Mouse (Mus musculus) erythroblast, embryonic 14.5 days (primary cell): Measurements from ENCODE around the gene Selenom. TPM values are rescaled to one million over a fixed set of nuclear protein-coding genes. Genes with fewer than 3 reads are reported as not detected.

ENCODE experiments used
- H3K27me3 ChIP-seq: 2 replicates; pipeline ENCODE4 v1.6.1; 2012; ENCODE audit warnings: inconsistent platforms; ENCODE audit not compliant: control insufficient read depth
- H3K36me3 ChIP-seq: 2 replicates; pipeline ENCODE4 v1.6.1; 2012; ENCODE audit warnings: mild to moderate bottlenecking, inconsistent platforms; ENCODE audit not compliant: control insufficient read depth
- H3K4me1 ChIP-seq: 2 replicates; pipeline ENCODE4 v1.6.1; 2012; ENCODE audit warnings: inconsistent platforms; ENCODE audit not compliant: control insufficient read depth
- H3K4me3 ChIP-seq: replicated peaks from 2 replicates; pipeline ENCODE3; 2012; ENCODE audit warnings: moderate library complexity, mild to moderate bottlenecking, inconsistent platforms
- H3K9me3 ChIP-seq: 2 replicates; pipeline ENCODE4 v1.6.1; 2012; ENCODE audit warnings: low read length, inconsistent platforms, mixed read lengths; ENCODE audit not compliant: control insufficient read depth
- GATA1 ChIP-seq: IDR thresholded peaks from 2 replicates; pipeline ENCODE4 v1.6.1; 2012; ENCODE audit warnings: low read length, inconsistent platforms, mixed read lengths
- TAL1 ChIP-seq: IDR thresholded peaks from 3 replicates; pipeline ENCODE4 v1.6.1; 2012; ENCODE audit warnings: low read length, inconsistent platforms, mixed read lengths
- polyA plus RNA-seq: library from polyadenylated mRNA; stranded (reverse); fragments of >175 nt; gene quantifications from 2 replicates; pipeline ENCODE4 v1.2.3, GENCODE M21; 2012

Selenom gene
- polyA plus RNA-seq, 1 experiment, result 0.37 TPM

DNA sequence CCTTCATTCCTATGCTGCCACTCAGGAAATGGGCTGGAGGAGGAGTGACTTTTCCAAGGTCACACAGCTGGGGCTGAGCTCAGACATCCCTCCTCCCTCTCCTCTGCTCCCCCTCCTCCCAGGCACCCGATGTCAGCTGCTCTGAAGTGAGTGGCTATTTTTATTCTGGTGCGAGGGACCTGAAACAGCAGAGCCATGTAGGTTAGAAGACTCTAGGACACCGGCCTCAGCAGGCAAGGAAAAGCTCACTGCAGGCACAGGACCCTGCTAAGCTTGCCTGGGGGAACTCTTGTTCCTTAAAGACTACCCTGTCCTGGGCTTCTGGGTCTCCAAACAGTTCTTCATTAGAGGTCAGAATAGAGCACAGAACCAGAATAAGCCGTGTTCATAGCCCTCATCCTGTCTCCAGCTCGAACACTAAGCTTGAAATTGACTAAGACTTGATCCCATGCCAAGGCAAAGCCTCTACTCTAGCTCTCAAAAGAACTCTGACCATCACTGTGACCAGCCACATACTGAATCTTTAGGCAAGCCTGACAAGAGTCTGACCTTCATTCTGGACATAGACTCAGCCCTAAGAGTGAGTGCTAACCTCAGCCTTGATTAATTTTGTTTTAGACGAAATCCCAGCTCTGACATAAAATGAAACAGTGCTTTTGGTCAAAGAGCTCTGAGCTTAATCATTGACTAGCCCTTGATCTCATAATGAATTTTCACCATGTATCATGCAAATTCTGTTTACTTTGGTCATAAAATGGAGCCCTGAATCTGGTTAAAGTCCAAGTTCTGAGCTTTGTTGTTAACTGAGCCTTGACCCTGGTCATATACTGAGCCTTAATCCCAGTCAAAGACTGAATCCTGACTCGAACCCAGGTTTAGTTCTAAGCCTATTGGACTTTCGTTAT is 5.1 kb upstream of the Selenom start:
- Histone ChIP-seq H3K4me1 (peaks cover 7% of the 10 kb centered on the region), H3K4me3 (no peak overlapping the region), H3K36me3 (no peaks in the 10 kb centered on the region), H3K27me3 (0 out of 2 replicates have a peak, but pooled peaks cover under 1% of the 10 kb centered on the region), H3K9me3 (no peaks in the 10 kb centered on the region)
- no peak for TF ChIP-seq GATA1
- no peak for TF ChIP-seq TAL1

DNA sequence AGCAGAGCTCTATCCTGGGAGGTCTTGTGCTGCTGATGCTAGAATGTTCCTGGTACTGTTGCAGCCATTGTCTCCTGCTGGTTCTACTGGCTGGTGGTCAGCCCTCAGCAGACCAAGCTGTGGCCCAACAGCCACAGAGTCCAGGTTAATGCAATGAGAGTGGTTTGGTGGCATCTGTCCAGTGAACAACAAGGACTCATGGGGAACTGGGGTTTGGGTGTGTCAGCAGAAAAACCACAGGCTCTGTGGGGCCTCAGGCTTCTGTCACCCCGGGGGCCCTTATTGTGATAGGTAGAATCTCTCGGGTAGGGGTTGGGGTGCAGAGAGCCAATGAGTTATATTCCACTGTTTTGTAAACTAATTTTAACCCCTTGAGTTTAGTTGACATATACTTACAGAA is 4.2 kb upstream of the Selenom start:
- H3K9me3 ChIP-seq, result no peaks in the 10 kb centered on the region
- TF ChIP-seq TAL1, result no peak
- no peak for TF ChIP-seq GATA1
- H3K27me3 ChIP-seq, result peaks cover 9% of the 10 kb centered on the region
- no peaks in the 10 kb centered on the region for H3K36me3 ChIP-seq
- peaks cover 12% of the 10 kb centered on the region for H3K4me1 ChIP-seq
- no peak overlapping the region for H3K4me3 ChIP-seq

DNA sequence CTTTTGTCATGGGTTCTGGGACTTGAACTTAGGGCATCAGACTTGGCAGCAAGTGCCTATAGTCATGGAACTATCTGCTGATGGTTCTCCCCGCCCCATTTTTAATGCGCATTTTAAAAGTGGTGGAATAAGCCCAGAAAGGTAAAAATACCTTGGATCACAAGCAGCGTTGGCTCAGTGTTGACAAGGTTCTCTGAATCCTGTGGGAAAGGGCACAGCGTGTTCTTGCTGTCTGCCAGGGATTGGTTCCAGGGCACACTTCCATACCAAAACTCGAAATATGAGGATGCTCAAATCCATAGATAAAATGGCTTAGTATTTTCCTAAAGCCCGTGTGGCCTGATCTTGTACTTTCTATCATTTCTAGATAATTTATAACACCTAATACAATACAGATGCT is 1.2 kb upstream of the Selenom start:
- peaks cover 39% of the 10 kb centered on the region for H3K27me3 ChIP-seq
- no peaks in the 10 kb centered on the region for H3K9me3 ChIP-seq
- H3K4me3 ChIP-seq, result no peak overlapping the region
- TF ChIP-seq TAL1 (no peak), GATA1 (no peak)
- peaks cover 13% of the 10 kb centered on the region for H3K4me1 ChIP-seq
- H3K36me3 ChIP-seq, result no peaks in the 10 kb centered on the region

DNA sequence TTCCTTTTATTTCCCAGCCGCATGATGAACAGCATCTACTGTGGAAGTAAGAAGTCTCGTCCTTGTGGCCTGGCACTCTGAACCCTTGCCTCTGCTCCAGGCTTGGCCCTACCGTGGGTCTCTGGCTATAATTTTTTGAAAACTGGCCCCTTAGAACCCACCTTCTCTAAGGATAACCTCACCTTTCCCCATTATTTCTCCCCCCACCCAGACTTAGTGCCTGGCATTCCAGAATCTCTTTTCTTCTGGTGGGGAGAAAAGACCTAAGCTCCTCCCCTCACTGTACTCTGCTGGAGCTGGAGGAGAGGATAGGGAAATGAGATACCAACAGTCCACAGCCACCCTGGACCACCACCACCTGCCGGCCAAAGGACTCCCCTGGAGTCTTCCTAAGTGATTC is 732 bp downstream of the Selenom start:
- Histone ChIP-seq H3K9me3 (no peaks in the 10 kb centered on the region), H3K27me3 (peaks cover 45% of the 10 kb centered on the region), H3K4me3 (peak overlapping the region; percentile 59), H3K4me1 (peaks cover 12% of the 10 kb centered on the region), H3K36me3 (no peaks in the 10 kb centered on the region)
- TF ChIP-seq GATA1 (no peak), TAL1 (no peak)

DNA sequence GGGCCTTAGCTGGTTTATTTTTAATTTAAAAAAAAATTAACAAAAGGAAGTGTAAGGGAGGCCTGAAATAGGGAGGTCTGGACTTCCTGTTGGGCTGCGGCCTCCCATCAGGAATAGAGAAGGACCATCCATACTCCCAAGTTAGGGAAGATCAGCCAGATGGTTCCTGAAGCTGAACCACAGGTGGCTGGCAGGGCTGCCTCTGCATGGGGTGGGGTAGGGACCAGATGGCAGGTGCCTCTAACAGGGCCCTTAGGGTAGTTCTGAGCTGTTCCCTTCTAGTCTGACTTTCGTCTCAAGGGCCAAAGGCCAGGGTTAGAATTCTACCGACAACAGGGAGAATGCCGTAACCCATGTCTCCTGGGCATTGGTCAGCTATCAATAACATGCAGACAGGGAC is 1.2 kb downstream of the Selenom start:
- Histone ChIP-seq H3K4me1 (peaks cover 9% of the 10 kb centered on the region), H3K36me3 (no peaks in the 10 kb centered on the region), H3K9me3 (no peaks in the 10 kb centered on the region), H3K27me3 (peaks cover 45% of the 10 kb centered on the region), H3K4me3 (no peak overlapping the region)
- TF ChIP-seq GATA1, result no peak
- TF ChIP-seq TAL1, result no peak

DNA sequence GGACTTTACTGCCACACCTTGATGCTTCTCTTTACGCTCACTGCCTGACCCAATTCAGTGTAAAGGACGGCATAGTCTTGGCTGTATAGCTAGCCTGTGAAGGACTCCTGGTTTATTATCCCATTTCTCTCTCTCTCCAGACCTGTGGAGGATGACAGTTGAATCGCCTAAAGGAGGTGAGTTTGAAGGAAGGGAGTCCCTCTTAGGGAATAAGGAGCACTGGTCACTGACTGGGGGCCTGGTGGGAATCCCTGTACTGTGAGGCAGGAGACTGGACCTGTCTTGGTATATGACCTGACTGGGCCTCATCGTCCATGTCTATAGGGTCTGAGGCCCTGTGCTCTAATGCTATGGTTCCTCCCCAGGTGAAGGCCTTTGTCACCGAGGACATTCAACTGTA is 1.6 kb downstream of the Selenom start:
- H3K4me1 ChIP-seq, result peaks cover 9% of the 10 kb centered on the region
- peaks cover 45% of the 10 kb centered on the region for H3K27me3 ChIP-seq
- H3K9me3 ChIP-seq, result no peaks in the 10 kb centered on the region
- no peak for TF ChIP-seq TAL1
- no peak for TF ChIP-seq GATA1
- peaks cover 2% of the 10 kb centered on the region; the same call in 1 of the 2 replicates for H3K36me3 ChIP-seq
- H3K4me3 ChIP-seq, result no peak overlapping the region

DNA sequence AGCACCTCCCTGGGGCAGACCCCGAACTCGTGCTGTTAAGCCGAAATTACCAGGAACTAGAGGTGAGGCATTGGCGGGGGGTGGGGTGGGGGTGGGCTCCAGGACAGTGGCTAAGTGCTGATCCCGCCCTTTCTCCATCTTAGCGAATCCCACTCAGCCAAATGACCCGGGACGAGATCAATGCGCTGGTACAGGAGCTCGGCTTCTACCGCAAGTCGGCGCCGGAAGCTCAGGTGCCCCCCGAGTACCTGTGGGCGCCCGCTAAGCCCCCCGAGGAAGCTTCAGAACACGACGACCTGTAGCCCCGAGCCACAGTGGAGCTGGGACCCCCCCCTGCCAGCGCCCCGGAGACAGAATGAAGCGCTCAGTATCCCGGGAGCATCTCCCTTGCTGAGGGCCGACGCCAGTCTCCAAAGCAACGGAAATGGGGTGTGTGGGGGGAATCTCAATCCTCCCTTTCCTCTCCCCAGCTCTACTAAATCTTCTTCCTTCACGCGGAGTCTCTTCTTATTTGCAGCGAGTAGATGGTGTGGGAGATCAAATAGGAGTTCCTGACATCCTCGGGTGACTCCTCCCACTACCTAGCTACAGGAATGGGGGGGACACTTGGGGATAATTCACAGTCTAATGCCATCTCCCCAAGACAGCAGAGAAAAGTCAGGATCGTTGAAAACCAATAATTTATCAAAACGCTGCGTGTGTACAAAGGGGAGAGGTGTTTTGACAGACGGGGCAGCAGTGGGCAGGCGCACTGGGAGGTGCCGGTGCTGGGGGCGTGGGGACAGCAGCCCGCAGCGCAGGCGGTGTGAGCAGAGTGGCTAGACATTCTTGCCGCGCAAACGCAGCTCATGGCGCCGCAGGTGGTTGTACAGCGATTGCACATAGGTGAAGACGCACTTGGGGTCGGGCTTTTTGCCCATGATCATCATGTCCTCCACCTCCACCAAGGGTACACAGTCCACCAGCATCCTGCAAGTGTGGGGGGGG is 2.7 kb downstream of the Selenom start:
- Histone ChIP-seq H3K27me3 (peaks cover 45% of the 10 kb centered on the region), H3K36me3 (peaks cover 4% of the 10 kb centered on the region; the same call in 1 of the 2 replicates), H3K4me1 (peaks cover 9% of the 10 kb centered on the region), H3K4me3 (no peak overlapping the region), H3K9me3 (no peaks in the 10 kb centered on the region)
- TF ChIP-seq GATA1 (no peak), TAL1 (no peak)

DNA sequence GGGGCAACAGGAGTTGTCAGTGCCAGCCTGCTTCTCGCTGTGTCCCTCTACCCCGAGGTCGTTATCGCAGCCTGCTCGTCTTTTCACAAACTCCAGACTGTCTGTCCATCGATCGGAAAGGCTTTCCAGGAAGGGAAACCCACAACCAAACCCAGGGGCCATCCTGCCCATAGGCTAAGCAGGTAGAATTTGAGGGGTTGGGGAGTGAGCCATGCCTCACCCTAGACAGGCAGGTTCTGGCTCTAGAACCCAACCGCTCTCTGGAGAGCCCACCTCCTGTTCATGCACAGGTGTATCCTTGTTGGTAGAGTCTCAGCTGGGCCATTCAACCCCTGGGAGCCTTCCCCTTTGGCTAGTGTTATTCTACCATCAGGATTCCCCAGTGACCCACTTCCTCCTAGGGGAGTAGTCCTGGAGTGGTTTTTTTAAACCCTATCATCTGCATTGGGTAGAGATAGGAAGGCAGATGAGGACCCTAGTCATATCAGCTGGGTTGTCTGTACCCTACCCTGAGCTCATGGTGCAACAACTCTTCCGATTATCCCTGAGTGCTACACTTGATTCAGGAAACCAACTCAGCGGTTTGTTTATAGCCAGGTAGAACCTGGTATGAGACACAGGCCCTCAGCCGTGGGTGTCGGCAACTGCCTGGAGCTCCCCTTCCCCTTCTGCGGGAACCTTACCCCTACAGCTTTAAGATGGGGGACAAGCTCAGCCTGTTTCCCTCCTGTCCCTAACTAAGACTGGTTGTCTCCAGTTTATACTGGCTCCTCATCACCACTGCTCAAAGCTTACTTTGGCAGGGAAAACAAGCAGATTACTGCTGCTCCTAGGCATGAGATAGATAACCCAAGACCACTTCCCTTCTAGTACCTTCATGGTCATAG is 3.6 kb downstream of the Selenom start:
- Histone ChIP-seq H3K9me3 (no peaks in the 10 kb centered on the region), H3K36me3 (peaks cover 7% of the 10 kb centered on the region; the same call in 1 of the 2 replicates), H3K27me3 (peaks cover 45% of the 10 kb centered on the region), H3K4me1 (peaks cover 9% of the 10 kb centered on the region), H3K4me3 (no peak overlapping the region)
- TF ChIP-seq GATA1 (no peak), TAL1 (no peak)
